Mouse (Mus musculus) cerebellum, adult 2 months (tissue): ENCODE measurements around the gene Rps3.

Experiments used
- CTCF ChIP-seq: fragments of 200-500 bp; IDR thresholded peaks from 2 replicates; pipeline ENCODE4 v1.5.1; 2011; ENCODE audit warnings: low read depth, mild to moderate bottlenecking, control low read depth, low read length, moderate library complexity, borderline replicate concordance; ENCODE audit not compliant: insufficient read depth
- POLR2A ChIP-seq: fragments of 200-500 bp; IDR thresholded peaks from 2 replicates; pipeline ENCODE4 v1.6.1; 2011; ENCODE audit warnings: low read length, control low read depth, borderline replicate concordance; ENCODE audit not compliant: insufficient read depth

DNA sequence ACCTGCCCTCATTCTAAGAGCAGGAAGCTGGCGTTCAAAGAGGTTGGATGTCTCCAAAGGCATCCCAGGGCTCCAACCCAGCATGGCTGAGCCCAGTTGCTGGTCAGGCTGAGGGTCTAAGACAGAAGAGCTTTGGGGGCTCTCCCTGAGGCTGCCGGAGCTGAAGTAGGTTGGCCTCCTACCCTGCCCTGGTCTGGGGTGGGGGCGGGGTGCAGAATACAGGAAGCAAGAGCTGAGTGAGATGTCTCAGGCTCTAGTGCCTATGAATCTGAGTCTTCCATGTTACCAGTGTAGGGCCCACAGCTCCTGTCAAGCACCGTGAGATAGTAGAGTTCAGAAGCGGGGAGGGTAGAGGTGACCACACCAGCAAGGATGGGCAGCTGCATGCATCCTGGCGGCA, 50.7 kb downstream of the Rps3 start:
- TF ChIP-seq POLR2A (no peak), CTCF (no peak)
